Mouse (Mus musculus) cortical plate, adult 2 months (tissue): Measurements from ENCODE around the gene Rnd2.

Experiments
- CTCF ChIP-seq: fragments of 200-500 bp; IDR thresholded peaks from 2 replicates; pipeline ENCODE4 v1.5.1; 2011; ENCODE audit warnings: mild to moderate bottlenecking, control low read depth, low read length; ENCODE audit not compliant: insufficient read depth; ENCODE audit errors: extremely low read depth
- POLR2A ChIP-seq: fragments of 200-500 bp; IDR thresholded peaks from 2 replicates; pipeline ENCODE4 v1.6.1; 2011; ENCODE audit warnings: mild to moderate bottlenecking, low read length, control low read depth; ENCODE audit not compliant: insufficient read depth; ENCODE audit errors: extremely low read depth

DNA sequence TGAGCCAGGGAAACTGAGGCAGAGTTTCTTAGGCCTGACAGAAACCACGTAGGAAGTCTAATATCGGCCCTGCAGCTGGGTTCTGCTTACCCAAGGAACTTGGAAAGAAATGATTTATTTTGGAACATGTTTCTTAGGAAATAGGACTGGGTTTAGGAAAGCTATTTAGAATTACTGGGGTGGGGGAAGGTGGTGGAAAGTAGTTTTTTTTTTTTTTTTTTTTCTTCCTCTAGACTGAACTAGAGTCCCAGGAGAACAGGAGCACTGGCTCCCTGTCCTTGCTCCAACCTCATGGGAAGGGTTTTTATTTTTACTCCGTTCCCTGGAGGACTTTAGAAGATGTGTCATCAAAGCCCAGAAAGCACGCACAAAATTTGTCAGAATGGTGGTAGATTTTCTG, 4.4 kb downstream of the Rnd2 start:
- TF ChIP-seq CTCF = no peak
- no peak for TF ChIP-seq POLR2A
